Mouse (Mus musculus) megakaryocyte, adult 5-6 weeks (primary cell): ENCODE measurements at regions not wholly inside any gene's neighbourhood (a gene's known extent, or its start where the extent isn't known, plus 50 kb on each side); places are given as distances from the start of the nearest gene placed in this dataset.
A peak's percentile ranks its signal among the peaks of the same experiment; 100 is the strongest.

Source experiments
- ATAC-seq: 2 replicates; pipeline ENCODE4 v1.8.0; 2016; ENCODE audit warnings: mild to moderate bottlenecking, inconsistent platforms; ENCODE audit not compliant: poor library complexity, severe bottlenecking

DNA sequence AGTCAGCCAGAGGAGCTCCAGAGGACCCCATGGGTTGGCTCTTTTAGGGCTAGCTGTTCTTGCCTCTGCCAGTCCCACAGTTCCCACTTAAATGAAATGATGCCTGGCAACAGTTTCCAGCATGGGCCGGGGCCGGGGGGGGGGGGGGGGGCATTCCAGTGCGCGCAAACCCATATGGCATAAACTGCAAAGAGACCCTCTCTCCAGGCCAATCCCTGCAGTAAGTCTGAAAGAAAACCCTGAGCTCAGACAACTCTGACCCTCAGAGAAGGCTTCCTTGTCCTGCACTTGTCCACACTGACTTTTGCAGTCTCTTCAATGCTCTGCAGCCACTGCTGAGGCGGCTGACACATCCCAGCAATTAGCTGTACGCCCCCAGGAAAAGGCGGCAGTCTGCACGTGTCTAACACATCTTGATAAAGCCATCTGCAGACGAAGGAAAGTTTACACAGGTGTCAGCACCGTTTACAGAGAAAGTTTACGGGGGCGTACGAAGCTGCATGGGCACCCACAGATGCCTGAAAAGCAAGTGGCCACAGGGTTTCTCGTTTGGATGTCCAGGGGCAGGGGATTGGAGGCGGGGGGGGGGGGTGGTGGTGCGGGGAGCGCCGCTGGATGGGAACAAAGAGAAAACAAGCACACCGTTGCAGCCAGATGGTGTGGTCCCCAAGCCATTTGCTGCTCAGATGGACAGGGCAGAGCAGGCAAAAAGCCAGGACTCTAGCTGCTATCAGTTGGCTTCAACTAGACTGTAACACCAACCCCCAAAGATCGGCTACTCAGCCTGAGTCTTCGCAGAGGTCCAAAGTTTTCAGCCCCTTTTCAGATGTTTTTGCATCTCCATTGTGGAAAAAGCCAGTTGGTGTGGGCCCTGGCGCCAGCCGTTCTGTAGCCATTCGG is 244.0 kb upstream of the Hs6st1 start:
- no peak for ATAC-seq

DNA sequence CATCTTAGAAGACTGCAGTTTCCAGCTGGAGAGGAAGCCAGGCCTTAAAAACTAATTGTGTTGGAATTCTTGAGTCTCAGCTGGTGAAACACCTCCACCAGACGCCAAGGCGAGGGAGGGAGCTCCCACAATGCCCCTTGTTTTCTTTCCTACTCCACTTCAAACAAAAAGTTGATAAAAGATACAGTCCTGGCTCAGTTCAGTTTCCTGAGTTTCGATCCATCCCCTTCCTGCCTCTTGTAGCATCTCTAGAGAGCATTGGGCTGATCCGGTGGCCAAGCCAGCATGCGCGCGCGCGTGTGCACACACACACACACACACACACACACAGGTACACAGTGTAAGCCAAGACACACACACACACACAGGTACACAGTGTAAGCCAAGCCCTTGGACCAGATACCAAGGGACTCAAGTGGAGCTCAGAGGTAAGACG is 242.7 kb upstream of the Hs6st1 start:
- no peak for ATAC-seq

- ATAC-seq, result no peak
Observed at GRCm38 (mm10) chr1:35826575-35827114, 241.6 kb upstream of the Hs6st1 start.

DNA sequence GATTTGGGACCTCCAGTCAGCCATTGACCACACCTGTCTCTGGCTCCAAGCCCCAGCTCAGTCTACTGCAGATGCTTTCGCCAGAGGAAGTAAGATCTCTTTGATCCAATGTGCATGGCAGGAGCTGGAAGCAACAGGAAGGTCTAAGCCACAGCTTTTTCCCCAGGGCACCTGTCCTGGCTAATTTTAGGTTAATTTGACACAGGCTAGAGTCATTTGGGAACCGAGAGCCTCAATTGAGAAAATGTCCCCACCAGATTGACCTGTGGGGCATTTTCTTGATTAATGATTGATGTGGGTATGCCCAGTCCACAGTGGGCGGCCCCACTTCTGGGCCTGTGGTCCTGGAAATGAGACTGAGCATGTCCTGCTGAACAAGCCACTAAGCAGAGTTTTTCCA is 240.7 kb upstream of the Hs6st1 start:
- no peak for ATAC-seq

- no peak for ATAC-seq
Observed at GRCm38 (mm10) chr1:35834180-35834579, 234.0 kb upstream of the Hs6st1 start.

DNA sequence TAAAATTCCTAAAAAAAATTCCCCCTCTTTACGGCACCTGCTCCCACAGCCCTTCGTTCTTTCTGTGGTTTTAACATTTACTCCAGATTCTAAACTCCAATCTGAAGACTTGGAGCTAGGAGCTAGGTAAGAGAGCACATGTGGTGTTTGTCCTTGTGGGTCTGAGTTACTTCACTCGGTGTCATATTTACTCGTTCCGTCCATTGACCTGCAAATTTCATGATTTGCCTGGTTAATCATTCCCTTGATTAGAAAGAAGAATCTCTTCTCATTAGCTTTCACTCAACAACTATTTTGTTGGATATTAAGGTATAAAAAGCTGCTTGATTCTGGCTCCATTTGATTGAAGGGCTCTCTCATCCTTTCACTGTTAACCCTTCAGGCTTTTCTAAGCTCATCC is 231.6 kb upstream of the Hs6st1 start:
- ATAC-seq, result no peak

DNA sequence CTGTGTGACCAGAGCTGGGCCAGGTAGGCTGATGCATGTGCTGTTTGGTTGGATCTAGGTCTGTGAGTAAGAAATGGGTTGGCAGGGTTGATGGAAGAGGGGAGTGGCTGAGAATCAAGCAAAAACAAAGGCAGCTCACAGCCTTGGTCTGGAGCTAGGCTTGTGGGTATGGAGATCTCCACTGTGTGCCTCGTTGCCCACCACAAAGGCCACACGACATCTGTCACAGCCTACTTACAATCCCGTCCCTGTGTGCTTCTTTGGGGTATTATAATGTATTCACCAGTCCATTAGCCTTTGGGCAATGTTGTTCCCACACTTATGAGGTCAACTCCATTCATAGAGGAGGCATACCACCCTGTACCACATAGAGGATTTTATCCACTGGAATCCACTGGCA is 229.6 kb upstream of the Hs6st1 start:
- no peak for ATAC-seq

GRCm38 (mm10) chr1:35839446-35839845 is 228.8 kb upstream of the Hs6st1 start:
- ATAC-seq, result peak; percentile 81

DNA sequence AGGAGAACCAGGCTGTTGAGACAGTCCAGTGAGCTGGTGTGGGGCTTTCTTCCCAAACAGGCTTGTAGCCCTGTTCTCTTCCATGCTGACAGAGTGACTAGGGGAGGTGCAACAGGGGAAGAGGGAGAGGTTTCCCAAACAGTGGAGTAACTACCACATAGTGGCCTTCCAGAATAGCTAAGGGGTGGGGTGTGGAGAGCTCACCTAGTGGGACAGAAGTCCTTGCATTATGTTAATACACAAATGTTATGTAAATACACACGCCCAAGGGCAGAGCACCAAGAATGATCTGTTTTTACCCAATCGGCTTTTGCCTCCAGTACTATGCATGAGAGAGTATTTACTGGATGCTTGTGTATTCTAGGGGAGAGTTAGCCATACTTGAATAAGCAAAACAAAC is 226.6 kb upstream of the Hs6st1 start:
- no peak for ATAC-seq

DNA sequence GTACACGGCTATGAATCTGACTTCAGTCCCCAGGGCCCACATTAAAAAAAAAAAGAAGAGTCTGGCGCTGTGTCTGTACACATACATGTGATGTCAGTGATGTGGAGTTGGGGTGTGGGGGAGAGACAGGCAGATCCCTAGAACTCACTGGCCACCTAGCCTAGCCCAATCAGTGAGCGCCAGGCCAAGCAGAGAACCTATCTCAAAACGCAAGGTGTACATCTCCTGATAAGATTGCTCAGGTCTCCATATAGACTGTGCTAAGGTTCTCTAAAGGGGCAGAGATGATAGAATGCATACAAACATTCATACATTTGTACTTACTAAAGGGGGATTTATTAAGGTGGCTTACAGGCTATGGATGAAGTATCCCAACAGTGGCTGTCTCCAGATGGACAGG is 225.5 kb upstream of the Hs6st1 start:
- ATAC-seq, result no peak

DNA sequence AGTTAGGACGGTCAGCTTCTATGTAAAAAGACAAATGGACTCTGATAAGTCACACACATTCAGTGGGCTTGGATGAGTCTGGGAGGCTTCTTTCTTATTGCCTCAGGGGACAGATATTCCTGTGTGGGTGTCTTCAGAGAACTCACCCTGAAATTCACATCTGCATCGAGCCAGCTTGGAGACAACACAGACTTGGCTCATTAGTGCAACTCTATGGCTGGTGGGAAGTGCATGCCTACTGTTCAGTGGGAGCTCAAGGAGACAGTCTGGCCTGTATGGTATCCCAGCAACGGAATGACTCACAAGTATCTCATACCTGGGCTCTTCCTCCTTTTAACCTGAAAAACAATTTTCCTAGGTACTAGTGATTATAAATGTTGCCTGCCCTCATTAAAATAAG is 224.6 kb upstream of the Hs6st1 start:
- no peak for ATAC-seq

DNA sequence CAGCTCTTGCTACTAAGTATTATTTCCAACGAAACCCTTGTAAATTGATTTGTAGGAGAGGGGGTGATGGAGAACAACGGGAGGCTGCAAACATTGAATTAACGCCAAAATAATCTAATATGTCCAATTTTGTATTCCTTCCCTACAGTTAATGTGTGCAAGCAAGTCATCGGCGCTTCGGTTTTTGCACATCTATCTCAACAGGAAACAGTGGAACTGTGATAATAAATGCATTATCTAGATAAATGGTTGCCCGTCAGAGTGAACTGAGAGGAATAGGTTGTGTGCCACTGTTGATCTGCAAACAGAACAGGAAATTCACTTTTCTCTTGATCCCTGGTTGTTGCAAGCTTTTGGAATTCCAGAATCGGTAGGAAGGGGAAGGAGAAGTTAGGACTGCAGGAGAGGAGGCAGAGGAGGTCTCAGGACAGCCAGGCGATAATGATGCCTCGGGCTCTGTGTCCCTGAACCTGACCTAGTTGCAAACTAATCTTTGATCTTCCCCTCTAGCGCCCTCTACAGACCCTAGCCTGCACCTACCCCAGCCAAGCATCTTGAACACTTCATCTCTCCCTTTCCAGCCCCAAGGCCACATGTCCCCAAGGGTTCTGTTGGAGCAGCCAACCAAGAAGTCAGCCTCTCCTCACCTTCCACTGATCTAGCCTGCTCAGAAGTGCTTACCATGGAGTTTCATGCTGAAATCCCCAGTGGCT is 221.8 kb upstream of the Hs6st1 start:
- peak; percentile 35; the same call in 1 of the 2 replicates for ATAC-seq

DNA sequence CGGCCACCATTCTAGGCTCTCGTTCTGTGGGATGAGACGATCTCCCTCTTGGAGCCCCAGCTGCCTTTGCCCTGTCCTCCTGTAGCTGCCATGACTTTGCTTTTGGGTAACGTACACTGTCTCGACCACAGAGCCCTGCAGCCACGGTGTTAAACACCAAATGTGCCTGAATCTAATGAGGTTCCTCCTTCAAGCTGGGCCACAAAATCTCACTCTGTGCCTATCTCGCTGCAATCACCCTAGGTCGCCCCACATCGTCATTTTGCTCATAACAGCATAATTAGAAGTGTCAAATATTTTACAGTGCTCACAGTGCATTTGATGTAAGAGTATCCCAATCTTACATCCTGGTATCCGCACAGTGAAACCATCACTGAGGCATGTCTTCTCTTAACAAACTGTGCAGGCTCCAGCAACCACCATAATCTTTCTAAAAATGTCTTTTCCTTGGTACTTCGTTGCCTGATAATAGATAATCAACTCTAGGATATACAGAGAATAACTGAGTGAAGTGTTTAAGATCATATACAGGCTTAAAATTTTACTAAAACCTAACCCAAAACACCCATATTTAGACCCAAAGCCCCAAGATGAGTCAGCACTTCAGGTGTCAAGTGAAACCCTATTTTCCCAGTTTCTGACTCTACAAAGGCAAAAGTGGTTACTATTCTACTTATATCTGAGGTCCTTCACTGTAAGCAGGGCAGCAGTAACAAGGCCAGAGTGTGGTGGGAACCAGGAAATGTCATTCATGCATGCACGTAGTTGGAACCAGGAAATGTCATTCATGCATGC is 219.8 kb upstream of the Hs6st1 start:
- ATAC-seq, result no peak

- no peak for ATAC-seq
Observed at GRCm38 (mm10) chr1:35849406-35850190, 218.6 kb upstream of the Hs6st1 start.

- peak; percentile 33; the same call in 1 of the 2 replicates for ATAC-seq
Observed at GRCm38 (mm10) chr1:35850191-35850545, 218.0 kb upstream of the Hs6st1 start.

DNA sequence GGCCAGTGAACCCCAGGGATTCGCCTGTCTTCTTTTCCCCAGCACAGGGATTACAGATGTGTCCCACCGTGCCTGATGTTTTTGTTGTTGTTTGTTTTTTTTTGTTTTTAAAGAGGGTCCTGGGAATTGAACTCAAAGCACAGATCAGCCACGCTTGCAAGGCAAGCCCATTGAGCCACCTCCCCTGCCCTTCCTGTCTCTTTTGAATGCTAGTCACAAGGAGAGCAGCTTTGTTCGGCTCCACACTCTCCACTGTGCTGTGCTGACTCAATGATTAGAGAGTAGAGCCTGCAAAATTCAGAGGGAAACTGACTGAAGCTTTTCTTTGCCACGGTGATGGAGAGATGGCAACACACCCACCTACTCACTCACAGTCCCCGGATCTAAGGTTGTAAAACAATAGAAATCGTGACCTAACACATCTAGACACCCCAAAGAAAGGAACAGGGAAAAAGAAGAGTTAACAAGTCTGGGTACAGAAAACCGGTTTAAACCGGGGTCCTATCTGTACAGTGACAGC is 217.6 kb upstream of the Hs6st1 start:
- ATAC-seq, result no peak

GRCm38 (mm10) chr1:35851681-35852409 is 216.4 kb upstream of the Hs6st1 start:
- ATAC-seq, result no peak

GRCm38 (mm10) chr1:35853018-35853417 is 215.2 kb upstream of the Hs6st1 start:
- no peak for ATAC-seq

DNA sequence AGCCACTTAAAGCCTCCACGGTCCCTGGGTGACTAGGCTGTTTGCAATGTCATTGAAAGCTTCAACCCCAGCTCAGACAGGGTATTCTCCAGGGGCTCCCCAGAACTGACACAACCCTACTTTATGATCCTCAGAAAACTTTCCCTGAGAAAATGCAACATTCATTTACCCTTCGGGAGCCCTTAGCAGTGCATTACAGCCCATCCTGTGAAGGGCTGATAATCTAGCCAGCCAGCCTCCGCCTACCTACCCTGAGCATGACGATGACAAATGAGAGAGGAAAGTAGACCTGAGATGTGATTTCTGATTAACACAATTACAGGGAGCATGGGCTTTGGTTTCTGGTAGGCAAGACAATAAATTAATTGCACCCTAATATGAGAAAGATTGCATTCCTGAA is 212.6 kb upstream of the Hs6st1 start:
- no peak for ATAC-seq
